Mouse (Mus musculus): ENCODE data around the gene Mfap1a.

GRCm38 (mm10) chr2:121452990-121453389 lies 53.5 kb downstream of the Mfap1a start, which contains the start of gene Hypk:
- TF ChIP-seq GATA1 (IDR thresholded peaks at IDR 0.05; ENCODE audit: low read length), result no peak
- no peak for TF ChIP-seq TAL1 (IDR thresholded peaks at IDR 0.05; ENCODE audit: low read length)
